Mouse (Mus musculus) ES-E14 (cell line): ENCODE measurements around the gene Gm10974. TPM values are rescaled to one million over a fixed set of nuclear protein-coding genes. Genes with fewer than 3 reads are reported as not detected.

Experiments
- DNase-seq: peaks from one replicate; pipeline ENCODE4 v3.0.0-alpha.2; 2013; ENCODE audit warnings: low read depth, low spot score
- H3K27ac ChIP-seq: 2 replicates; pipeline ENCODE4 v1.5.1; 2012; ENCODE audit warnings: low read depth, mild to moderate bottlenecking, low read length, moderate library complexity, mixed read lengths; ENCODE audit not compliant: poor library complexity, insufficient read depth, severe bottlenecking
- H3K36me3 ChIP-seq: 2 replicates; pipeline ENCODE4 v1.6.1; 2012; ENCODE audit warnings: mild to moderate bottlenecking, low read length, moderate library complexity, mixed read lengths; ENCODE audit not compliant: control insufficient read depth, poor library complexity, insufficient read depth, severe bottlenecking
- H3K4me1 ChIP-seq, 2 experiments: fragments of 150-350 bp in 1 of 2; sonication (generic) in 1 of 2; 2 replicates each; pipeline ENCODE4 v1.6.1; 2012; ENCODE audit warnings: low read length in 2 of 2, mild to moderate bottlenecking in 1 of 2, mixed read lengths in 1 of 2; ENCODE audit not compliant: control insufficient read depth in 2 of 2, insufficient read depth in 2 of 2, poor library complexity in 1 of 2
- H3K4me3 ChIP-seq, 2 experiments: fragments of 150-350 bp in 1 of 2; sonication (generic) in 1 of 2; 2 replicates each; pipeline ENCODE4 v1.5.1; 2012; ENCODE audit warnings: low read length in 2 of 2, low read depth in 1 of 2, mild to moderate bottlenecking in 1 of 2, mixed read lengths in 1 of 2; ENCODE audit not compliant: insufficient read depth in 1 of 2, poor library complexity in 1 of 2, severe bottlenecking in 1 of 2
- H3K9ac ChIP-seq: 2 replicates; pipeline ENCODE4 v1.6.1; 2012; ENCODE audit warnings: low read depth, mild to moderate bottlenecking, low read length, mixed read lengths; ENCODE audit not compliant: poor library complexity, insufficient read depth, severe bottlenecking
- H3K9me3 ChIP-seq: fragments of 150-350 bp; sonication (generic); 2 replicates; pipeline ENCODE4 v1.6.1; 2012; ENCODE audit warnings: low read depth, mild to moderate bottlenecking, low read length; ENCODE audit not compliant: control insufficient read depth, insufficient read depth
- CHD2 ChIP-seq: IDR thresholded peaks from 2 replicates; pipeline ENCODE4 v1.6.1; 2014; ENCODE audit warnings: mild to moderate bottlenecking, low read depth, low read length, inconsistent platforms
- HCFC1 ChIP-seq: IDR thresholded peaks from 2 replicates; pipeline ENCODE4 v1.6.1; 2012; ENCODE audit warnings: low read length, inconsistent platforms, borderline replicate concordance; ENCODE audit not compliant: insufficient read depth
- MAFK ChIP-seq: IDR thresholded peaks from 2 replicates; pipeline ENCODE4 v1.6.1; 2014; ENCODE audit warnings: mild to moderate bottlenecking, low read depth, low read length, inconsistent platforms; ENCODE audit not compliant: insufficient read depth
- ZC3H11A ChIP-seq: IDR thresholded peaks from 2 replicates; pipeline ENCODE4 v1.6.1; 2012; ENCODE audit warnings: low read depth, mild to moderate bottlenecking, inconsistent platforms, low read length, borderline replicate concordance
- ZNF384 ChIP-seq: IDR thresholded peaks from 2 replicates; pipeline ENCODE4 v1.6.1; 2012; ENCODE audit warnings: low read depth, low read length, inconsistent platforms
- in situ Hi-C, 2 experiments: fragments of 600-800 bp; cut with MboI; formaldehyde crosslinking; loops; one replicate each; pipeline ENCODE4 v1.15.1; 2025; ENCODE audit warnings: low sequenced_read_pairs in 2 of 2, inconsistent platforms in 1 of 2; ENCODE audit not compliant: unreplicated experiment in 2 of 2
- total RNA-seq: library from RNA; depleted of rRNA; stranded (reverse); fragments of 300-350 nt; gene quantifications from 2 replicates; pipeline ENCODE4 v1.2.3, GENCODE M21; 2012

Gm10974 gene
- total RNA-seq, 1 experiment = not detected

- no peaks in the 10 kb centered on the region for H3K36me3 ChIP-seq
- H3K9me3 ChIP-seq = no peaks in the 10 kb centered on the region
- TF ChIP-seq ZNF384 (no peak), CHD2 (no peak), ZC3H11A (no peak), MAFK (no peak), HCFC1 (no peak)
- no peak overlapping the region for H3K4me3 ChIP-seq
- H3K4me1 ChIP-seq = peaks cover 0 to 3% of the 10 kb centered on the region in 2 experiments; a peak in 1 of 4 replicates
- no peak for DNase-seq
- H3K9ac ChIP-seq = no peak overlapping the region
- H3K27ac ChIP-seq = no peak overlapping the region
- in situ Hi-C loops = no loop called here
Measured at GRCm38 (mm10) chr7:66375736-66376135, 10.0 kb downstream of the Gm10974 start.

DNA sequence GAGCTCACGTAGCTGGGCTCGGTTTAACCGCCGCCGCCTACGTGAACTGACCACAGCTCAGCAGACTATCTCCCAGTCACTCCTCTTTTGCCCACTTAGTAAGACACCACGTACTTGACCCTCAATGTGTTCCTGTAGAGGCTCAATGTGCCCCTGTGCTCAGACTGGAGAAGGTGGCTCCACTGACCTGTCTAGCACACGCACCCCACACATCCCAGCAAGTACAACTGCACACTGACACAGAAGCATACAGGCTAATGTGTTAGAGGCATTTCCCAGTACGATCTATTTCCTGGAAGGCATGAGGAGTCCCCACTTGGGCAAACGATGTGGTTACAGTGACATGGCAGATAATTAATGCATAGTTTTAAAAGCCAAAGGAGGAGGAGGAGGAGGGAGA, 10.9 kb downstream of the Gm10974 start:
- in situ Hi-C loops = no loop called here
- Histone ChIP-seq H3K9ac (no peak overlapping the region), H3K27ac (no peak overlapping the region), H3K9me3 (no peaks in the 10 kb centered on the region), H3K4me3 (no peak overlapping the region), H3K36me3 (no peaks in the 10 kb centered on the region), H3K4me1 (peaks cover 0 to 3% of the 10 kb centered on the region in 2 experiments; a peak in 1 of 4 replicates)
- DNase-seq = no peak
- no peak for TF ChIP-seq CHD2
- TF ChIP-seq ZNF384 = no peak
- TF ChIP-seq HCFC1 = no peak
- TF ChIP-seq MAFK = no peak
- TF ChIP-seq ZC3H11A = no peak

GRCm38 (mm10) chr7:66384213-66384612, 18.5 kb downstream of the Gm10974 start:
- Histone ChIP-seq H3K9ac (no peak overlapping the region), H3K27ac (no peak overlapping the region), H3K4me1 (no peaks in the 10 kb centered on the region), H3K36me3 (no peaks in the 10 kb centered on the region), H3K4me3 (no peak overlapping the region), H3K9me3 (no peaks in the 10 kb centered on the region)
- TF ChIP-seq MAFK (no peak), CHD2 (no peak), ZC3H11A (no peak), HCFC1 (no peak), ZNF384 (no peak)
- DNase-seq = no peak
- in situ Hi-C loops = no loop called here

- Histone ChIP-seq H3K4me3 (no peak overlapping the region), H3K9ac (no peak overlapping the region), H3K4me1 (no peaks in the 10 kb centered on the region), H3K36me3 (no peaks in the 10 kb centered on the region), H3K9me3 (no peaks in the 10 kb centered on the region), H3K27ac (no peak overlapping the region)
- in situ Hi-C loops = no loop called here
- TF ChIP-seq HCFC1 (no peak), ZNF384 (no peak), ZC3H11A (no peak), MAFK (no peak), CHD2 (no peak)
- DNase-seq = no peak
Measured at GRCm38 (mm10) chr7:66384891-66385290, 19.2 kb downstream of the Gm10974 start.

DNA sequence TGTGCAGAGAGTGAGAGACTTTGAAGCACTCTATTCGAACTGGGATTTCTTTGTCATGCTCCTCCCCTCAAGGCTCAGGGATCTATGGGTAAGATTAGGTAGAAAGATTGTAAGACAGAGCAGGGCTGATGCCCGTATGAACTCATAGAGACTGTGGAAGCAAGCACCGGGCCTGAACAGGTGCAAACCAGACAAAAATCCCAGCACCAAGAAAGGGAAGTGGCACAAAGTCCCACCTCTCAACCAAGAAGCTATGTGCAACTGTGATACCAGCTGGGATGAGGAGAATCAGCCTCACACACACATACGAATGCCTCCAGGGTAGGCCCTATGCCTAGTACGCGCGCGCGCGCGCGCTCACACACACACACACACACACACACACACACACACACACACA, 20.1 kb downstream of the Gm10974 start:
- no peak overlapping the region for H3K9ac ChIP-seq
- no peaks in the 10 kb centered on the region for H3K9me3 ChIP-seq
- no peaks in the 10 kb centered on the region for H3K36me3 ChIP-seq
- TF ChIP-seq CHD2 (no peak), MAFK (no peak), ZNF384 (no peak), ZC3H11A (no peak), HCFC1 (no peak)
- no peak overlapping the region for H3K4me3 ChIP-seq
- H3K4me1 ChIP-seq = no peaks in the 10 kb centered on the region
- in situ Hi-C loops = no loop called here
- H3K27ac ChIP-seq = no peak overlapping the region
- DNase-seq = no peak
